Mouse (Mus musculus) hindbrain, embryonic 15.5 days (tissue): ENCODE measurements at regions not wholly inside any gene's neighbourhood (a gene's known extent, or its start where the extent isn't known, plus 50 kb on each side); places are given as distances from the start of the nearest gene placed in this dataset.

Experiments
- ATAC-seq: fragments of 200-750 bp; cut with Nextera tagmentation; 2 replicates; pipeline ENCODE4 v1.8.0; 2017; ENCODE audit warnings: low read depth, moderate number of reproducible peaks, moderate TSS enrichment; ENCODE audit not compliant: low FRiP score
- H3K27ac ChIP-seq: fragments of 300-500 bp; sonication (generic); replicated peaks from 2 replicates; pipeline ENCODE4 v1.5.1; 2015; ENCODE audit warnings: mild to moderate bottlenecking, inconsistent platforms
- H3K27me3 ChIP-seq: fragments of 300-500 bp; sonication (generic); 2 replicates; pipeline ENCODE4 v1.6.1; 2015; ENCODE audit warnings: control low read depth, inconsistent platforms
- H3K36me3 ChIP-seq: fragments of 300-500 bp; sonication (generic); 2 replicates; pipeline ENCODE4 v1.6.1; 2015; ENCODE audit warnings: control low read depth, inconsistent platforms
- H3K4me1 ChIP-seq: fragments of 300-500 bp; sonication (generic); replicated peaks from 2 replicates; pipeline ENCODE4 v1.6.1; 2015; ENCODE audit warnings: control low read depth, inconsistent platforms
- H3K4me2 ChIP-seq: fragments of 300-500 bp; sonication (generic); 2 replicates; pipeline ENCODE4 v1.6.1; 2015; ENCODE audit warnings: moderate library complexity, mild to moderate bottlenecking, inconsistent platforms
- H3K4me3 ChIP-seq: fragments of 300-500 bp; sonication (generic); 2 replicates; pipeline ENCODE4 v1.5.1; 2015; ENCODE audit warnings: mild to moderate bottlenecking, inconsistent platforms
- H3K9ac ChIP-seq: fragments of 300-500 bp; sonication (generic); 2 replicates; pipeline ENCODE4 v1.6.1; 2015; ENCODE audit warnings: inconsistent platforms
- H3K9me3 ChIP-seq: fragments of 300-500 bp; sonication (generic); 2 replicates; pipeline ENCODE4 v1.6.1; 2016; ENCODE audit warnings: control low read depth, inconsistent platforms
- WGBS: fragments of 180-500 bp; shearing (Covaris S2); methylation state at CpG from one replicate; pipeline ENCODE4 v1.1.7; 2015; 5-methylcytosine and 5-hydroxymethylcytosine counted together

GRCm38 (mm10) chr1:168600461-168601160 is 168.5 kb upstream of the Pbx1 start:
- Histone ChIP-seq H3K9ac (no peak overlapping the region), H3K4me1 (peaks cover 16% of the 10 kb centered on the region), H3K4me3 (no peak overlapping the region), H3K9me3 (no peaks in the 10 kb centered on the region), H3K27me3 (no peaks in the 10 kb centered on the region), H3K4me2 (no peak overlapping the region), H3K36me3 (no peaks in the 10 kb centered on the region), H3K27ac (no peak overlapping the region)
- WGBS, result 81% methylated on average over 6 of the region's 6 CpGs
- ATAC-seq, result no peak

DNA sequence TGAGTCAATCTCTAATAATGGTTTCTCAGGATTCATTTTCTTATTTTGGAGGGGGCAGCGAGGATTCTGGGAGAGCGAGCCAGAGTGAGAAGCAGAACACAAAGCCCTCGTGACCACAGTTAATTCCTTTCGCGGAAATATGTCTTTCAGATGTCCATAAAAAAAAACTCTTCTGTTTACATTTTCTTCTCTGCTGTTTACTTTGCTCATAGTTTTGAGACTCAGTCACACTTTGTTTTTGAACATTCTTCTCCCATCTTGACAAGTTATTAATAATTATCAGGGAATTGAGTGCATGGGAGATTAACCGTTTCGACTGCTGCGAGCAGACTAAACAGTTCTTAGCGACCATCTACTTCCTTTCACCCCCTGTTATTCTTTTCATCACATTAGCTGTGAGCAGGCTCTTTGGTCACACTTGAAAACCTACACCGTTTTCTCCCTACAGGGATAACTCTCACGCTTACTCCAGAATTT is 166.2 kb upstream of the Pbx1 start:
- peak overlapping the region; percentile 46 for H3K4me2 ChIP-seq
- ATAC-seq, result no peak
- 14% methylated on average over 11 of the region's 11 CpGs for WGBS
- peak overlapping the region; percentile 4; the same call in 1 of the 2 replicates for H3K4me3 ChIP-seq
- no peaks in the 10 kb centered on the region for H3K9me3 ChIP-seq
- H3K4me1 ChIP-seq, result peaks cover 16% of the 10 kb centered on the region
- H3K27ac ChIP-seq, result peak overlapping the region; percentile 53; the same call in 1 of the 2 replicates
- H3K9ac ChIP-seq, result no peak overlapping the region
- no peaks in the 10 kb centered on the region for H3K36me3 ChIP-seq
- no peaks in the 10 kb centered on the region for H3K27me3 ChIP-seq

- Histone ChIP-seq H3K27me3 (no peaks in the 10 kb centered on the region), H3K4me1 (peaks cover 16% of the 10 kb centered on the region), H3K27ac (peak overlapping the region; percentile 53; the same call in 1 of the 2 replicates), H3K4me2 (peak overlapping the region; percentile 46), H3K4me3 (0 out of 2 replicates have a peak overlapping the region, but pooled peaks have one; percentile 4), H3K36me3 (no peaks in the 10 kb centered on the region), H3K9me3 (no peaks in the 10 kb centered on the region), H3K9ac (no peak overlapping the region)
- ATAC-seq, result no peak
- 12% methylated on average over 5 of the region's 5 CpGs for WGBS
Measured at GRCm38 (mm10) chr1:168597495-168597894, 165.4 kb upstream of the Pbx1 start.

GRCm38 (mm10) chr1:168584137-168584536 is 152.1 kb upstream of the Pbx1 start:
- H3K4me3 ChIP-seq, result no peak overlapping the region
- no peaks in the 10 kb centered on the region for H3K9me3 ChIP-seq
- WGBS, result 70% methylated on average over 3 of the region's 3 CpGs
- ATAC-seq, result no peak
- H3K4me1 ChIP-seq, result no peaks in the 10 kb centered on the region
- H3K4me2 ChIP-seq, result no peak overlapping the region
- no peak overlapping the region for H3K9ac ChIP-seq
- H3K27me3 ChIP-seq, result no peaks in the 10 kb centered on the region
- no peak overlapping the region for H3K27ac ChIP-seq
- no peaks in the 10 kb centered on the region for H3K36me3 ChIP-seq

DNA sequence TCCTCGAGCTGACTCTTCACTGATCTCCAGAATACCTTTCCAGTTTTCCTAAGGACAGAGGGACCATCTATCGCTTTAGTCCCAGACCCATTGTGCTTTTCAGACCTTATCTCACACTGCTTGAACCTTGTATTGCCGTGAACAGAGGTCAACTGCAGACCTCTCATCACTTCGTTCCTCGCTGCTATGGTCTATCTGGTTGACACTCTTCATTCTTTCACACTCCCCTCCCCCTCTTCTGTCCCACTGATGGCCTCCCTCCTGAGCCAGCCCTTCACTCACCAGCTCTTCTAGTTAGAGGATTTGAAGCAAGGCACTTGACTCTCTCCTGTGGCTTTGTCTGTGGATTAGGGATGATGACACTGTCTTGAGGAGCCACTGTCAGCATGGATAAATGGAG is 150.4 kb upstream of the Pbx1 start:
- Histone ChIP-seq H3K4me2 (no peak overlapping the region), H3K9ac (no peak overlapping the region), H3K27me3 (no peaks in the 10 kb centered on the region), H3K9me3 (no peaks in the 10 kb centered on the region), H3K27ac (no peak overlapping the region), H3K36me3 (no peaks in the 10 kb centered on the region), H3K4me1 (no peaks in the 10 kb centered on the region), H3K4me3 (no peak overlapping the region)
- WGBS, result 84% methylated on average over 5 of the region's 5 CpGs
- ATAC-seq, result no peak

DNA sequence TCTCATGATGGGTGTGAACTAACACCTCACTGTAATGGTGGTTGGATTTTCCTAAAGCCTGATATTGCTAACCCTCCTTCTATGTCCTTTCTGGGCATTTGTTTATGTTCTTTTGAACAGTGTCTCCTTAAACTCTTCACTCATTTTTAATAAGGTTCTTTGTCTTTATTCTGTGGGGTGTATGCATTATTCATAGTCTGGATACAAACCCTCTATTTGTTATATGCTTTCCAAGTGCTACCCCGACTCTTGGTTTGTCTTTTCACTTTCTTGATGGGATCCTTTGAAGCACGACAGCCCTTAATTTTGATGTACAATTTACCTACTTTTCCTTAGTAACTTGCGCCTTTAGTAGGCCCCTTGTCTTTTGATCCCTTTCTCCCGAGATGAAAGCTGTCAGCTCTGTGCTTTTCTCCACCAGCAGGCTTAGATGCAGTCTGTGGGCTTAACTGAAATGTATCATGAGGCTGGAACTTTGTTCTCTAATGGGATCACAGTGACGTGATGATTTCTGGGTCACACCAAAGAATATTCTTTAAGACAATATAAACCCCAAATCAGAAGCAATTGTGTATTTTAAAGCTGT is 138.0 kb upstream of the Pbx1 start:
- H3K9ac ChIP-seq, result no peak overlapping the region
- ATAC-seq, result no peak
- WGBS, result 38% methylated on average over 5 of the region's 5 CpGs
- no peak overlapping the region for H3K27ac ChIP-seq
- no peak overlapping the region for H3K4me3 ChIP-seq
- H3K27me3 ChIP-seq, result no peaks in the 10 kb centered on the region
- H3K4me1 ChIP-seq, result no peaks in the 10 kb centered on the region
- no peak overlapping the region for H3K4me2 ChIP-seq
- H3K9me3 ChIP-seq, result no peaks in the 10 kb centered on the region
- H3K36me3 ChIP-seq, result no peaks in the 10 kb centered on the region

- no peak for ATAC-seq
- no peak overlapping the region for H3K4me2 ChIP-seq
- H3K4me3 ChIP-seq, result no peak overlapping the region
- H3K9me3 ChIP-seq, result no peaks in the 10 kb centered on the region
- no peak overlapping the region for H3K27ac ChIP-seq
- H3K9ac ChIP-seq, result no peak overlapping the region
- H3K27me3 ChIP-seq, result no peaks in the 10 kb centered on the region
- WGBS, result 71% methylated on average over 3 of the region's 3 CpGs
- no peaks in the 10 kb centered on the region for H3K36me3 ChIP-seq
- no peaks in the 10 kb centered on the region for H3K4me1 ChIP-seq
Measured at GRCm38 (mm10) chr1:168552394-168552793, 120.3 kb upstream of the Pbx1 start.

- peak; percentile 76; the same call in 1 of the 2 replicates for ATAC-seq
- Histone ChIP-seq H3K4me3 (no peak overlapping the region), H3K27me3 (no peaks in the 10 kb centered on the region), H3K4me2 (no peak overlapping the region), H3K27ac (peak overlapping the region; percentile 47), H3K9me3 (no peaks in the 10 kb centered on the region), H3K9ac (no peak overlapping the region), H3K4me1 (no peaks in the 10 kb centered on the region), H3K36me3 (no peaks in the 10 kb centered on the region)
- WGBS, result 41% methylated on average over 7 of the region's 7 CpGs
Measured at GRCm38 (mm10) chr1:168549807-168550435, 117.9 kb upstream of the Pbx1 start.

- WGBS, result 95% methylated on average over 3 of the region's 3 CpGs
- Histone ChIP-seq H3K27me3 (no peaks in the 10 kb centered on the region), H3K9ac (no peak overlapping the region), H3K4me1 (no peaks in the 10 kb centered on the region), H3K9me3 (no peaks in the 10 kb centered on the region), H3K4me3 (no peak overlapping the region), H3K36me3 (no peaks in the 10 kb centered on the region), H3K27ac (no peak overlapping the region), H3K4me2 (no peak overlapping the region)
- ATAC-seq, result no peak
Measured at GRCm38 (mm10) chr1:168546156-168546555, 114.1 kb upstream of the Pbx1 start.

DNA sequence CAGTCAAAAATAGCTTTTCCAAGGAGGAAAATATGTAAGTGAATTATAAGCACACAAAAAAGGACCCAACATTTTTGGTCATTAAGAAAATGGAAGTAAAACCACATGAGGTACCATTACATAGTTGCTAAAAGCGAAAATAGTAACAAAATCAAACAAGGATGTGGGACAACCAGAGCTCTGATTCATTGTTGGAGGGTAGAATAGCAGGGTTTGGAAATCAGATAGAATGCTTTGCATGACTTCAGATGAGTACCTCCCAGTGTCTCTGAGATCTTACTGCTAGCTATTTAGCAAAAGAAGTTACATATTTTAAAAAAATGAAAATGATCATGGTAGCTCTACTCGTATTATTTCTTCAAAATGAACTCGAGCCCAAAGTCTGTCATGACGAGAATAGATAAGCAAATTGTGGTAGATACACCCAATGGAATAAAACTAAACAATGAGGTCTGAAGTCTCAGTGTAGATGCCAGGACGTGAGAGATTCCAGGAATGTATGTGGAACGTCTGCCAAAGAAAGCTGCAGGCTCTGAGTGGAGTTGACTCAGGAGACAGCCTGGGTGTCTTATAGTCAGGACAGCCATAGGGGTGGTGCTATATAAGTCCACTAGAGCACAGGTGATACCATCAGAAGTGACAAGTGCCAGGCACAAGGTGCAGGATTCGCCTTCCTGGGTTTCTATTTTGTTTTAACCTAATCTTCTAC is 113.2 kb upstream of the Pbx1 start:
- H3K4me3 ChIP-seq, result no peak overlapping the region
- no peak for ATAC-seq
- H3K4me1 ChIP-seq, result no peaks in the 10 kb centered on the region
- no peaks in the 10 kb centered on the region for H3K27me3 ChIP-seq
- no peaks in the 10 kb centered on the region for H3K9me3 ChIP-seq
- H3K4me2 ChIP-seq, result no peak overlapping the region
- no peak overlapping the region for H3K27ac ChIP-seq
- WGBS, result 85% methylated on average over 7 of the region's 7 CpGs
- H3K36me3 ChIP-seq, result no peaks in the 10 kb centered on the region
- H3K9ac ChIP-seq, result no peak overlapping the region

GRCm38 (mm10) chr1:168541231-168541630 is 109.2 kb upstream of the Pbx1 start:
- Histone ChIP-seq H3K9ac (no peak overlapping the region), H3K27me3 (no peaks in the 10 kb centered on the region), H3K4me2 (no peak overlapping the region), H3K4me3 (no peak overlapping the region), H3K4me1 (no peaks in the 10 kb centered on the region), H3K36me3 (no peaks in the 10 kb centered on the region), H3K9me3 (no peaks in the 10 kb centered on the region), H3K27ac (no peak overlapping the region)
- WGBS, result 68% methylated on average over 2 of the region's 2 CpGs
- no peak for ATAC-seq

- Histone ChIP-seq H3K4me1 (no peaks in the 10 kb centered on the region), H3K36me3 (no peaks in the 10 kb centered on the region), H3K27ac (no peak overlapping the region), H3K27me3 (no peaks in the 10 kb centered on the region), H3K4me2 (no peak overlapping the region), H3K9ac (no peak overlapping the region), H3K9me3 (no peaks in the 10 kb centered on the region), H3K4me3 (no peak overlapping the region)
- 82% methylated on average over 6 of the region's 6 CpGs for WGBS
- ATAC-seq, result no peak
Measured at GRCm38 (mm10) chr1:168518087-168518486, 86.0 kb upstream of the Pbx1 start.
